Mouse (Mus musculus) gastrocnemius, adult 18-20 months (tissue): Measurements from ENCODE around the gene Magea8. TPM values are rescaled to one million over a fixed set of nuclear protein-coding genes. Genes with fewer than 3 reads are reported as not detected.
"Not testable (repeated sequence)": the region's sequence is repeated elsewhere in the genome, so short reads cannot be mapped to it uniquely, and the experiment has no call there.

Experiments used
- DNase-seq: peaks from one replicate; pipeline ENCODE4 v3.0.0; 2021; ENCODE audit warnings: low spot score
- long read RNA-seq, 2 experiments: library from polyadenylated mRNA; stranded (forward); transcript quantifications; one replicate each; pipeline ENCODE4 v2.0.0; 2021
- total RNA-seq, 2 experiments: library from RNA; stranded (reverse); gene quantifications; 2 replicates each; pipeline ENCODE4 v1.2.3; 2021

The Magea8 gene
- total RNA-seq = not detected
- long read RNA-seq, experiment 1 = 0 reads
- long read RNA-seq, experiment 2 = 0 reads

GRCm38 (mm10) chrX:154995750-154996149 lies at the start of gene Magea8:
Gene Magea8 (minus strand): TSS chrX:154995850.
- not testable (repeated sequence) for DNase-seq

GRCm38 (mm10) chrX:154949405-154949804 lies 46.2 kb downstream of the Magea8 start, which contains the start of gene Magea3:
Gene Magea3 (minus strand): TSS chrX:154949505.
- DNase-seq = not testable (repeated sequence)

- DNase-seq = not testable (repeated sequence)
Observed at GRCm38 (mm10) chrX:154935887-154936286, 59.8 kb downstream of the Magea8 start, which contains the start of gene Magea6. Gene Magea6 (minus strand): TSS chrX:154935987.

Other genes with a start within 250 kb of the Magea8 start
- gene Cldn34b1, start 105.6 kb downstream of the Magea8 start, total RNA-seq = not detected
- not detected for gene Magea6, start 59.9 kb downstream of the Magea8 start, total RNA-seq
- not detected for gene Magea3, start 46.3 kb downstream of the Magea8 start, total RNA-seq
- not detected for gene Magea5, start 67.3 kb upstream of the Magea8 start, total RNA-seq
- gene Magea1, start 93.9 kb upstream of the Magea8 start, total RNA-seq = not detected
- gene Magea2, start 97.8 kb upstream of the Magea8 start, total RNA-seq = not detected
- not detected for gene Cldn34b2, start 132.6 kb upstream of the Magea8 start, total RNA-seq
- 10 to 100 TPM; 17.1 to 25.8 TPM for gene Sat1, start 220.6 kb upstream of the Magea8 start, total RNA-seq